Mouse (Mus musculus): ENCODE measurements around the gene 4930467E23Rik.
"Not testable (repeated sequence)": the region's sequence is repeated elsewhere in the genome, so short reads cannot be mapped to it uniquely, and the experiment has no call there.

Gene 4930467E23Rik
- long read RNA-seq, experiment 1 = 0 reads
- long read RNA-seq, experiment 2 = 0 reads

GRCm38 (mm10) chr8:19729276-19729675 lies at the start of gene 4930467E23Rik:
TSS of gene 4930467E23Rik (plus strand) at chr8:19729576.
- intact Hi-C loops (cut with DNase I) = not testable (repeated sequence)

DNA sequence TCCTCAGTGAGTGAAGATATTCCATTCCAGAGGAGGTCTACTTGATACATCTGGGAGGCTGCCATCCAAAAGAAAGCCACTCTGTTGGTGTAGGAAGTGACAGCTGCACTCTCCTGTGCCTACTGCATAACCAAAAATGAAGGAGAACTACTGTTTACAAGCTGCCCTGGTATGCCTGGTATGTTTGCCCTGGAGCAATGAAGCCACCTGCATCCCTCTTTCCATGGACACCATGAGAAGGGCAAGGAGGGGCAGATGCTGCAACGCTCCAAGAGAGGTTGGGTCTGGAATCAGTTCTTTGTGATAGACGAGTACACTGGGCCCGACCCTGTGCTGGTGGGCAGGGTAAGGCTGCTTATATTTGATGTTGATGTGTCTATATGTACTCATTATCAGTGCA lies 47.1 kb upstream of the 4930467E23Rik start:
- intact Hi-C loops (cut with DNase I) = not testable (repeated sequence)

GRCm38 (mm10) chr8:19685476-19685875 lies 43.9 kb upstream of the 4930467E23Rik start:
- intact Hi-C loops (cut with DNase I) = not testable (repeated sequence)

GRCm38 (mm10) chr8:19688802-19689525 lies 40.4 kb upstream of the 4930467E23Rik start:
- intact Hi-C loops (cut with DNase I) = not testable (repeated sequence)

DNA sequence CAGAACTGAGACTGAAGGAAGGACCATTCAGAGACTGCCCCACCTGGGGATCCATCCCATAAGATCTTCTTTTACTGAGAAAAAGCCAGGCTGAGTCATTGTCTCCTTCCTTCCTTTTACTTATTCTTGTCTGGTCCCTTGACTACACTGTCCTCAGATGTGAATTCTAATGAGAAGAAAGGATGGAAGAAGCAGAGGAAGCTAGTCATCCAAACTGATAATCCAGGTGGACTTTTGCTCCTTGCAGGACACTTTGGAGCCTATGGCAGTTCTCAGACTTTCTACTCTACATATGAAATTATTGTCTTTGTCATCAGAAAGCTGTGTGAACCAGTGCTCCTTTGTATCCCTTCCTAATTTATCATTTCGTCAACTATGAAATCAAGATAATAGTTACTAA lies 39.6 kb upstream of the 4930467E23Rik start:
- intact Hi-C loops (cut with DNase I) = not testable (repeated sequence)

DNA sequence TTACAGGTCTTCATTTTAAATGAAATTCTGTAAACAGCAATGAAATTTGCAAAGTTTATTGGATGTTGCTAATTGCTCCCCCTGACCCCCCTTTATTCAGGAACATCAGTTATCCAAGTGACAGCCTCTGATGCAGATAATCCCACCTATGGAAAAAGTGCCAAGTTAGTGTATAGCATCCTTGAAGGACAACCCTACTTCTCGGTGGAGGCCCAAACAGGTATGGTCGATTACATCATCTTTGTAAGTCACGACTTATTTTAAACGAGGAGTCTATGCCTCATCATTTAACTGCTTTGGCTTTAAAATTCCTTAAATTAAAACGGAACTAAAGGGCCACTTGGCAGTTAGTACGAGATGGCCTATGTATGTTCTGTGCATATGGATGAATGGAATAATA lies 38.0 kb upstream of the 4930467E23Rik start:
- intact Hi-C loops (cut with DNase I) = not testable (repeated sequence)

- intact Hi-C loops (cut with DNase I) = not testable (repeated sequence)
Observed at GRCm38 (mm10) chr8:19697497-19698077, 31.8 kb upstream of the 4930467E23Rik start.

- intact Hi-C loops (cut with DNase I) = not testable (repeated sequence)
Observed at GRCm38 (mm10) chr8:19698123-19698522, 31.3 kb upstream of the 4930467E23Rik start.

GRCm38 (mm10) chr8:19698722-19699121 lies 30.7 kb upstream of the 4930467E23Rik start:
- intact Hi-C loops (cut with DNase I) = not testable (repeated sequence)

GRCm38 (mm10) chr8:19701326-19701725 lies 28.1 kb upstream of the 4930467E23Rik start:
- intact Hi-C loops (cut with DNase I) = not testable (repeated sequence)

DNA sequence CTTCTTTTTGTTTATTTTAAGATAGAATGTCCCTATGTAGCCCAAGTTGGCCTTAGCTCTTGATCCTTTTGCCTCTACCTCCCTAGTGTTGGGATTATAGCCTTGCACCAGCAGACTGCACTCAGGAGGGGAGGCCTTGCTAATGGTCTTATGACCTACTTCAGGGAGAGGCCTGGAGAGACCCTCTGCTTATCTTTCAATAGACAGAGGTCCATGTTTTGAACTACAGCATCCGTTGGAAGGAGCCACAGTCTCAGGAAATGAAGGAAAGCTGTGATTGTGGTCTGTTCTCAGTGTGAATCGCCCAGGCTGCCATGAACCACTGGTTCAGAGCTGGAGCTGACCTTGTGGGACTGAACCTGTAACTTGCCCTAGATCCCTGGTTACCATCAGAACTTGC lies 27.1 kb upstream of the 4930467E23Rik start:
- intact Hi-C loops (cut with DNase I) = not testable (repeated sequence)

DNA sequence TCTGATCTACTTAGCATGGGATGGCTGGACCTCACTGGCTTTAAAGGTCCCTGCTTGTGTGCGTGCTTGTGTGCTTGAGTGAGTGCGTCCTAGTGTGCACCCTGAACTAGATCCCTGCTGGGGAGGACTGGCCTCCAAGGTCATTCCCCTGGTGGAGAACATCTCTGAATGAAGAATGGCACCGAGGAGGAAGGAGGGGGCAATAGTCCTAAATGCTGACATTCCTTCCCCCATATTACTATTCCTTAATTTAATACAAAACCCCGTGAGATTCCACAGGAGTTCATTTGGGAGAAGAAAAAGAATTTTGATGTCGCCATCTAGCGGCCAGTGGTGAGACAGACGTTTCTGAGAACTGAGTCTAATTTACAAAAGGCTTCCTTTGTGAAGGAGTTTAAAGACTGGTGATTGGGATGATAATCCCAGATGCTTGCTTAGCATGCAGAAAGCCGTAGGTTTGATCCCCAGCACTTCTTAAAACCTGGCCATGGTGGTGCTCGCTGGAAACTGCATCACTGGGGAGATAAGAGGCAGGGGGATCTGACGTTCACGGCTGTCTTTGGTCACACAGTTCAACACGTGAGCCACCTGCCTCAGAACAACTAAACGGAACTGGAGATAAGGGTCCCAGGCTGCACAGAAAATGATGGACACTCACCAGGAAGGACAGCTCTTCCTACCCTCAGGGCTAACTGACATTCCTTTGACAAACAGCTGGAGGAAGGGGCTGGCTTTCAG lies 26.2 kb upstream of the 4930467E23Rik start:
- intact Hi-C loops (cut with DNase I) = not testable (repeated sequence)

GRCm38 (mm10) chr8:19703906-19704305 lies 25.5 kb upstream of the 4930467E23Rik start:
- intact Hi-C loops (cut with DNase I) = not testable (repeated sequence)

DNA sequence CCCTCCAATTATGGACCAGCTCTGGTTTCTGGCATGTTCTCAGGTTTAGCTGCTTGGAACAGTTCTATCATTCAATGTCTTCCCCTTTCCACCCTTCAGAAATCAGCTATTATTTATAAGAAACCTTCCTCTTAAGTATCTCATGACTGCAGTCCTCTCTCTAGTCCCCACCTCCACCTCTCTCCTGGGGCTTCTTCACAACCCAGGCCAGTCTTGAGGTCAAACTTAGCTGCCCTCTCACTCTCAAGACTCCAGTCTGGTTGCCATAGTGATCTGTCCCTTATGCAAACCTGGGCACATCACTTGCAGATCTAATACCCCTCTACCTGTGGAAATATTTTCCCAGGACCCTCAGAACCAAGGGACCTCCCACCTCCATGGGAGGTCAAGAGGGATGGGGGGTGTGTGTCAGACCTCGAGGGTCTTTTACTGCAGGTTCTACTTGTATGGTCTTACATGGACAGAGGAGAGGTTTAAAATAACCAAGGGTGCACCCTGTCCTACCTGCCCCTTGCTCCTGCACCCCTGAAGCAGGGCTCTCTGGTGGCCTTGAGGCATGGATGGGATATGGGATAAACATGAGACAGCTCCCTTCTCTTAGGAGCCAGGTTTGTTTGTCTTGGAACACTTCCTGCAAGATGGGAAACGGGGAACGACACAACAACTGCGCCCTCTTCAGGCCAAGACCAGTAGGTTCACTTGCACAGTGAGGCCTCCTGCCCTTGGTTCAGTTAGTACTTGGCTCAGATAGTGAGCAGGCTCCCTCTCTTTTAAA lies 24.7 kb upstream of the 4930467E23Rik start:
- intact Hi-C loops (cut with DNase I) = not testable (repeated sequence)

GRCm38 (mm10) chr8:19705216-19705600 lies 24.2 kb upstream of the 4930467E23Rik start:
- intact Hi-C loops (cut with DNase I) = not testable (repeated sequence)

DNA sequence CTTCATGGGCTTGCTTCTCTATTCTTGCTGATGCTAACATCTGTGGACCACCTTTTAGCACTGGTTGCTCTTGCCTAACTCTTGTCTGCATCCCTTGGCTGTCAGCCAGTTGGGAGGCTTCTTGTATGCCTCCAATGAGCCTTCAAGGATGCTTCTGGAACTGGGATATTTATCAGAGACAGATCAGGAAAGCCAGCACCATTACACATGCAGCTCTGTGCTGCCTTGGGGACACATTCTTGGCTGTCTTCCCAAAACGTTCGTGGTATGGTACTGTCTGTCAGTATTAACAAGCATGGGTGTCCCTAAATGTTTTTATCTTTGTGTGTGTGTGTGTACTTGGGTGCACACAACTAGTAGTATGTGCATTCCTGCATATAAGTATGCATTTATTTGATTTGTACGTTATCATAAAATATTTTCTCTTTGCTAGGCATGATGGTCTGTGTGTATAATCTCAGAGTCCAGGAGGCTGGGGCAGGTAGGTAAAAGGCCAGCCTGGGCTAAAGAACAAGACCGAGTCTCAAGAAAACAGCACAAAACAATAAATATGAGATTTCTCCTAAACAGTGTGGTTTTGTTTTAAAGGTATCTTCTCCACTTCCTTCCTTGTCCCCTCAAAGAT lies 23.2 kb upstream of the 4930467E23Rik start:
- intact Hi-C loops (cut with DNase I) = not testable (repeated sequence)

- intact Hi-C loops (cut with DNase I) = not testable (repeated sequence)
Observed at GRCm38 (mm10) chr8:19706918-19707760, 22.2 kb upstream of the 4930467E23Rik start.

- intact Hi-C loops (cut with DNase I) = not testable (repeated sequence)
Observed at GRCm38 (mm10) chr8:19707761-19708443, 21.5 kb upstream of the 4930467E23Rik start.

DNA sequence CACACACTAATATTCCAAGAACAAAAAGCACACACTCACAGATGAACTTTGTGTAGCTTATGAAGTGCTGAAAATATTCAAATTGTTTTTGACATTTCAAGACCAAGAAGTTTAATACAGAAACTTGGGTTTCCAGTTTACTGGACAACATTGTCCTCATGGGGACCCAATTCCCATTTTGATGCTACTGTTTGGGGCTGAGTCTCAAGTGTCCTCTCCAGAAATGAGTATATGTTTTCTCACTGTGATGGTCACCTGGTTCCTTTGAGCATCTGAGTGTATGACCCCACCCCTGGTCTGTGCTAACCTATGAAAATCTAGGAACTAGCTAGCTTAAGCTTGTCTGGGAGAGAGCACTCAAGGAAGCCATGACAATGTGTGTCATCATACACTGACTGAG lies 20.4 kb upstream of the 4930467E23Rik start:
- intact Hi-C loops (cut with DNase I) = not testable (repeated sequence)
